Mouse (Mus musculus) neural tube, embryonic 11.5 days (tissue): ENCODE measurements at regions not wholly inside any gene's neighbourhood (a gene's known extent, or its start where the extent isn't known, plus 50 kb on each side); places are given as distances from the start of the nearest gene placed in this dataset.

Experiments used
- ATAC-seq: fragments of 200-750 bp; cut with Nextera tagmentation; 2 replicates; pipeline ENCODE4 v1.8.0; 2017; ENCODE audit warnings: moderate number of reproducible peaks, mild to moderate bottlenecking, moderate TSS enrichment, moderate library complexity; ENCODE audit not compliant: insufficient read depth, low FRiP score, low TSS enrichment
- DNase-seq: peaks from one replicate; pipeline ENCODE4 v3.0.0-alpha.2; 2015; ENCODE audit warnings: low spot score
- H3K27ac ChIP-seq: fragments of 300-500 bp; sonication (generic); 2 replicates; pipeline ENCODE4 v1.5.1; 2014; ENCODE audit warnings: low read depth, mild to moderate bottlenecking, low read length
- H3K27me3 ChIP-seq: fragments of 300-500 bp; sonication (generic); 2 replicates; pipeline ENCODE4 v1.6.1; 2014; ENCODE audit warnings: mild to moderate bottlenecking, low read length, mixed read lengths; ENCODE audit not compliant: control insufficient read depth, insufficient read depth
- H3K36me3 ChIP-seq: fragments of 300-500 bp; sonication (generic); 2 replicates; pipeline ENCODE4 v1.6.1; 2014; ENCODE audit warnings: mild to moderate bottlenecking, low read length, moderate library complexity, mixed read lengths; ENCODE audit not compliant: control insufficient read depth, insufficient read depth
- H3K4me1 ChIP-seq: fragments of 300-500 bp; sonication (generic); 2 replicates; pipeline ENCODE4 v1.6.1; 2014; ENCODE audit warnings: low read length, mixed read lengths; ENCODE audit not compliant: control insufficient read depth, insufficient read depth
- H3K4me2 ChIP-seq: fragments of 300-500 bp; sonication (generic); 2 replicates; pipeline ENCODE4 v1.6.1; 2014; ENCODE audit warnings: low read depth, mild to moderate bottlenecking, moderate library complexity
- H3K4me3 ChIP-seq: fragments of 300-500 bp; sonication (generic); 2 replicates; pipeline ENCODE4 v1.5.1; 2014; ENCODE audit warnings: low read depth, low read length
- H3K9ac ChIP-seq: fragments of 300-500 bp; sonication (generic); 2 replicates; pipeline ENCODE4 v1.6.1; 2014; ENCODE audit warnings: mild to moderate bottlenecking, low read length
- H3K9me3 ChIP-seq: fragments of 300-500 bp; sonication (generic); 2 replicates; pipeline ENCODE4 v1.6.1; 2016; ENCODE audit warnings: low read length; ENCODE audit not compliant: control insufficient read depth
- WGBS: fragments of 180-500 bp; shearing (Covaris S2); extraction: QIAGEN DNeasy Blood & Tissue Kit; methylation state at CpG from one replicate; pipeline ENCODE4 v1.1.7; 2014; 5-methylcytosine and 5-hydroxymethylcytosine counted together

GRCm38 (mm10) chr5:64479315-64479714 lies 323.2 kb downstream of the Tbc1d1 start:
- no peaks in the 10 kb centered on the region for H3K9me3 ChIP-seq
- H3K36me3 ChIP-seq: no peaks in the 10 kb centered on the region
- WGBS: 68% methylated on average over 8 of the region's 8 CpGs
- DNase-seq (no peak), ATAC-seq (no peak)
- no peaks in the 10 kb centered on the region for H3K27me3 ChIP-seq
- no peak overlapping the region for H3K4me2 ChIP-seq
- no peak overlapping the region for H3K27ac ChIP-seq
- H3K4me1 ChIP-seq: no peaks in the 10 kb centered on the region
- H3K4me3 ChIP-seq: no peak overlapping the region
- H3K9ac ChIP-seq: no peak overlapping the region

- Histone ChIP-seq H3K9ac (no peak overlapping the region), H3K4me3 (no peak overlapping the region), H3K4me1 (0 out of 2 replicates have a peak, but pooled peaks cover 5% of the 10 kb centered on the region), H3K9me3 (no peaks in the 10 kb centered on the region), H3K36me3 (no peaks in the 10 kb centered on the region), H3K27me3 (no peaks in the 10 kb centered on the region), H3K4me2 (no peak overlapping the region), H3K27ac (no peak overlapping the region)
- WGBS: 86% methylated on average over 3 of the region's 3 CpGs
- no peak for ATAC-seq
- DNase-seq: no peak
Measured at GRCm38 (mm10) chr5:64485043-64485442, 318.1 kb upstream of the Klf3 start.

GRCm38 (mm10) chr5:64485856-64486255 lies 317.3 kb upstream of the Klf3 start:
- no peak overlapping the region for H3K4me2 ChIP-seq
- H3K36me3 ChIP-seq: no peaks in the 10 kb centered on the region
- H3K9me3 ChIP-seq: no peaks in the 10 kb centered on the region
- H3K27ac ChIP-seq: no peak overlapping the region
- 93% methylated on average over 6 of the region's 6 CpGs for WGBS
- 0 out of 2 replicates have a peak, but pooled peaks cover 7% of the 10 kb centered on the region for H3K4me1 ChIP-seq
- no peak for DNase-seq
- H3K9ac ChIP-seq: no peak overlapping the region
- H3K27me3 ChIP-seq: no peaks in the 10 kb centered on the region
- no peak overlapping the region for H3K4me3 ChIP-seq
- ATAC-seq: no peak

GRCm38 (mm10) chr5:64486761-64487160 lies 316.4 kb upstream of the Klf3 start:
- Histone ChIP-seq H3K4me3 (no peak overlapping the region), H3K4me1 (0 out of 2 replicates have a peak, but pooled peaks cover 7% of the 10 kb centered on the region), H3K27ac (no peak overlapping the region), H3K9ac (no peak overlapping the region), H3K27me3 (no peaks in the 10 kb centered on the region), H3K9me3 (no peaks in the 10 kb centered on the region), H3K36me3 (no peaks in the 10 kb centered on the region), H3K4me2 (no peak overlapping the region)
- WGBS: 78% methylated on average over 1 of the region's 1 CpGs
- DNase-seq: no peak
- no peak for ATAC-seq

- 74% methylated on average over 14 of the region's 14 CpGs for WGBS
- Histone ChIP-seq H3K9ac (no peak overlapping the region), H3K36me3 (no peaks in the 10 kb centered on the region), H3K27ac (no peak overlapping the region), H3K27me3 (no peaks in the 10 kb centered on the region), H3K9me3 (no peaks in the 10 kb centered on the region), H3K4me2 (no peak overlapping the region), H3K4me1 (0 out of 2 replicates have a peak, but pooled peaks cover 7% of the 10 kb centered on the region), H3K4me3 (no peak overlapping the region)
- ATAC-seq (no peak), DNase-seq (no peak)
Measured at GRCm38 (mm10) chr5:64487698-64488398, 315.3 kb upstream of the Klf3 start.

GRCm38 (mm10) chr5:64489656-64490444 lies 313.3 kb upstream of the Klf3 start:
- WGBS: 72% methylated on average over 4 of the region's 4 CpGs
- Histone ChIP-seq H3K4me2 (no peak overlapping the region), H3K9me3 (no peaks in the 10 kb centered on the region), H3K27ac (no peak overlapping the region; the same call in 1 of the 2 replicates), H3K36me3 (no peaks in the 10 kb centered on the region), H3K4me3 (no peak overlapping the region), H3K27me3 (no peaks in the 10 kb centered on the region), H3K4me1 (0 out of 2 replicates have a peak, but pooled peaks cover 7% of the 10 kb centered on the region), H3K9ac (no peak overlapping the region)
- ATAC-seq: peak; percentile 65; the same call in 1 of the 2 replicates
- DNase-seq: no peak

- H3K4me1 ChIP-seq: 0 out of 2 replicates have a peak, but pooled peaks cover 7% of the 10 kb centered on the region
- no peak overlapping the region for H3K9ac ChIP-seq
- no peak overlapping the region for H3K27ac ChIP-seq
- H3K4me3 ChIP-seq: no peak overlapping the region
- H3K9me3 ChIP-seq: no peaks in the 10 kb centered on the region
- no peak for DNase-seq
- no peaks in the 10 kb centered on the region for H3K36me3 ChIP-seq
- 66% methylated on average over 5 of the region's 5 CpGs for whole genome bisulfite sequencing
- peak; percentile 27; the same call in 1 of the 2 replicates for ATAC-seq
- no peak overlapping the region for H3K4me2 ChIP-seq
- H3K27me3 ChIP-seq: no peaks in the 10 kb centered on the region
Measured at GRCm38 (mm10) chr5:64490445-64490950, 312.7 kb upstream of the Klf3 start.

- no peak overlapping the region for H3K9ac ChIP-seq
- ATAC-seq: no peak
- DNase-seq: no peak
- H3K36me3 ChIP-seq: no peaks in the 10 kb centered on the region
- no peak overlapping the region for H3K4me2 ChIP-seq
- no peaks in the 10 kb centered on the region for H3K27me3 ChIP-seq
- no peak overlapping the region for H3K27ac ChIP-seq
- WGBS: 97% methylated on average over 4 of the region's 4 CpGs
- 0 out of 2 replicates have a peak, but pooled peaks cover 7% of the 10 kb centered on the region for H3K4me1 ChIP-seq
- no peaks in the 10 kb centered on the region for H3K9me3 ChIP-seq
- H3K4me3 ChIP-seq: no peak overlapping the region
Measured at GRCm38 (mm10) chr5:64494429-64494828, 308.8 kb upstream of the Klf3 start.
